Mouse (Mus musculus) MEL (cell line): ENCODE measurements around the gene Pomt1. TPM values are rescaled to one million over a fixed set of nuclear protein-coding genes. Genes with fewer than 3 reads are reported as not detected.

Experiments used
- DNase-seq: peaks from one replicate; pipeline ENCODE4 v3.0.0; 2011; ENCODE audit warnings: low read depth, low spot score
- H3K27ac ChIP-seq: 2 replicates; pipeline ENCODE4 v1.5.1; 2012; ENCODE audit warnings: low read depth, mild to moderate bottlenecking, control low read depth, low read length, moderate library complexity; ENCODE audit not compliant: control insufficient read depth
- H3K27me3 ChIP-seq, 2 experiments: fragments of 150-350 bp in 1 of 2; sonication (generic) in 1 of 2; 2 replicates each; pipeline ENCODE4 v1.6.1; 2012; ENCODE audit warnings: low read length in 2 of 2, mild to moderate bottlenecking in 2 of 2, improper control_type of control experiment in 1 of 2, moderate library complexity in 1 of 2; ENCODE audit not compliant: insufficient read depth in 2 of 2, control insufficient read depth in 1 of 2
- H3K36me3 ChIP-seq, 2 experiments: 2 replicates each; pipeline ENCODE4 v1.6.1; 2012 to 2014; ENCODE audit warnings: low read length in 2 of 2, improper control_type of control experiment in 1 of 2, inconsistent platforms in 1 of 2, mild to moderate bottlenecking in 1 of 2; ENCODE audit not compliant: insufficient read depth in 2 of 2, control insufficient read depth in 1 of 2
- H3K4me1 ChIP-seq, 2 experiments: fragments of 150-350 bp in 1 of 2; sonication (generic) in 1 of 2; 2 replicates each; pipeline ENCODE4 v1.6.1; 2012; ENCODE audit warnings: low read length in 2 of 2, improper control_type of control experiment in 1 of 2, mild to moderate bottlenecking in 1 of 2; ENCODE audit not compliant: insufficient read depth in 2 of 2, control insufficient read depth in 1 of 2
- H3K4me3 ChIP-seq, 2 experiments: fragments of 150-350 bp in 1 of 2; sonication (generic) in 1 of 2; 2 replicates each; pipeline ENCODE4 v1.5.1; 2012; ENCODE audit warnings: low read depth in 2 of 2, low read length in 2 of 2, mild to moderate bottlenecking in 2 of 2, moderate library complexity in 2 of 2, control low read depth in 1 of 2, improper control_type of control experiment in 1 of 2; ENCODE audit not compliant: control insufficient read depth in 1 of 2, insufficient read depth in 1 of 2
- H3K79me2 ChIP-seq: 2 replicates; pipeline ENCODE4 v1.6.1; 2012; ENCODE audit warnings: mild to moderate bottlenecking, low read length, moderate library complexity; ENCODE audit not compliant: control insufficient read depth, poor library complexity, insufficient read depth
- H3K9ac ChIP-seq: 2 replicates; pipeline ENCODE4 v1.6.1; 2012; ENCODE audit warnings: low read depth, mild to moderate bottlenecking, control low read depth, low read length, moderate library complexity; ENCODE audit not compliant: control insufficient read depth, poor library complexity, severe bottlenecking
- H3K9me3 ChIP-seq: fragments of 150-350 bp; sonication (generic); replicated peaks from 2 replicates; pipeline ENCODE4 v1.6.1; 2012; ENCODE audit warnings: mild to moderate bottlenecking, low read length, improper control_type of control experiment, moderate library complexity; ENCODE audit not compliant: insufficient read depth
- BHLHE40 ChIP-seq: IDR thresholded peaks from 2 replicates; pipeline ENCODE4 v1.6.1; 2012; ENCODE audit warnings: low read depth, mild to moderate bottlenecking, inconsistent platforms, low read length, improper control_type of control experiment, borderline replicate concordance
- CHD1 ChIP-seq: IDR thresholded peaks from 2 replicates; pipeline ENCODE4 v1.6.1; 2012; ENCODE audit warnings: low read depth, mild to moderate bottlenecking, inconsistent platforms, low read length, improper control_type of control experiment
- CHD2 ChIP-seq: IDR thresholded peaks from 2 replicates; pipeline ENCODE4 v1.6.1; 2011; ENCODE audit warnings: low read length, improper control_type of control experiment
- CTCF ChIP-seq, 3 experiments: IDR thresholded peaks in 2 of 3; conservative IDR thresholded peaks in 1 of 3; 2 replicates each; pipeline ENCODE4 v1.5.1; 2011 to 2012; ENCODE audit warnings: low read length in 3 of 3, low read depth in 2 of 3, mild to moderate bottlenecking in 2 of 3, improper control_type of control experiment in 1 of 3, inconsistent platforms in 1 of 3, mixed read lengths in 1 of 3, moderate library complexity in 1 of 3; ENCODE audit not compliant: control insufficient read depth in 1 of 3, insufficient read depth in 1 of 3, poor library complexity in 1 of 3, severe bottlenecking in 1 of 3
- ELF1 ChIP-seq: IDR thresholded peaks from 2 replicates; pipeline ENCODE4 v1.6.1; 2014; ENCODE audit warnings: low read depth, mild to moderate bottlenecking, inconsistent platforms, low read length, improper control_type of control experiment, moderate library complexity
- GABPA ChIP-seq: IDR thresholded peaks from 2 replicates; pipeline ENCODE4 v1.6.1; 2012; ENCODE audit warnings: low read depth, mild to moderate bottlenecking, inconsistent platforms, low read length, improper control_type of control experiment, moderate library complexity
- GATA1 ChIP-seq: IDR thresholded peaks from 2 replicates; pipeline ENCODE4 v1.6.1; 2011; ENCODE audit warnings: low read depth, low read length, improper control_type of control experiment
- HCFC1 ChIP-seq: IDR thresholded peaks from 2 replicates; pipeline ENCODE4 v1.6.1; 2012; ENCODE audit warnings: low read depth, mild to moderate bottlenecking, inconsistent platforms, low read length, improper control_type of control experiment, moderate library complexity
- JUND ChIP-seq: IDR thresholded peaks from 2 replicates; pipeline ENCODE4 v1.6.1; 2011; ENCODE audit warnings: low read depth, mild to moderate bottlenecking, improper control_type of control experiment, low read length
- KAT2A ChIP-seq: conservative IDR thresholded peaks from 2 replicates; pipeline ENCODE4 v1.6.1; 2012; ENCODE audit warnings: low read depth, low read length, improper control_type of control experiment, inconsistent platforms
- MYB ChIP-seq: IDR thresholded peaks from 2 replicates; pipeline ENCODE4 v1.6.1; 2011; ENCODE audit warnings: mild to moderate bottlenecking, low read depth, low read length, improper control_type of control experiment
- NRF1 ChIP-seq: IDR thresholded peaks from 2 replicates; pipeline ENCODE4 v1.6.1; 2014; ENCODE audit warnings: low read depth, mild to moderate bottlenecking, inconsistent platforms, low read length, improper control_type of control experiment, moderate library complexity; ENCODE audit not compliant: poor library complexity, insufficient read depth, severe bottlenecking
- POLR2A ChIP-seq, 2 experiments: IDR thresholded peaks; 2 replicates each; pipeline ENCODE4 v1.6.1; 2011 to 2012; ENCODE audit warnings: low read length in 2 of 2, mild to moderate bottlenecking in 2 of 2, control low read depth in 1 of 2, improper control_type of control experiment in 1 of 2, low read depth in 1 of 2, moderate library complexity in 1 of 2; ENCODE audit not compliant: control insufficient read depth in 1 of 2, insufficient read depth in 1 of 2, poor library complexity in 1 of 2
- RAD21 ChIP-seq: IDR thresholded peaks from 2 replicates; pipeline ENCODE4 v1.6.1; 2011; ENCODE audit warnings: mild to moderate bottlenecking, low read depth, low read length, improper control_type of control experiment
- RCOR1 ChIP-seq: IDR thresholded peaks from 2 replicates; pipeline ENCODE4 v1.6.1; 2012; ENCODE audit warnings: low read depth, mild to moderate bottlenecking, inconsistent platforms, low read length, improper control_type of control experiment
- UBTF ChIP-seq: IDR thresholded peaks from 2 replicates; pipeline ENCODE4 v1.6.1; 2012; ENCODE audit warnings: low read depth, mild to moderate bottlenecking, inconsistent platforms, low read length, improper control_type of control experiment, moderate library complexity, borderline replicate concordance; ENCODE audit not compliant: insufficient read depth
- USF1 ChIP-seq: IDR thresholded peaks from 2 replicates; pipeline ENCODE4 v1.6.1; 2014; ENCODE audit warnings: low read depth, mild to moderate bottlenecking, inconsistent platforms, low read length, improper control_type of control experiment, moderate library complexity
- USF2 ChIP-seq, 2 experiments: IDR thresholded peaks; 2 replicates each; pipeline ENCODE4 v1.6.1; 2011 to 2012; ENCODE audit warnings: improper control_type of control experiment in 2 of 2, low read length in 2 of 2, borderline replicate concordance in 1 of 2, inconsistent platforms in 1 of 2, low read depth in 1 of 2, mild to moderate bottlenecking in 1 of 2; ENCODE audit not compliant: insufficient read depth in 1 of 2
- ZC3H11A ChIP-seq: IDR thresholded peaks from 2 replicates; pipeline ENCODE4 v1.6.1; 2012; ENCODE audit warnings: low read depth, mild to moderate bottlenecking, inconsistent platforms, low read length, improper control_type of control experiment
- ZMIZ1 ChIP-seq: IDR thresholded peaks from 2 replicates; pipeline ENCODE4 v1.6.1; 2012; ENCODE audit warnings: low read depth, mild to moderate bottlenecking, inconsistent platforms, low read length, improper control_type of control experiment, moderate library complexity
- polyA plus RNA-seq, 2 experiments: library from polyadenylated mRNA; stranded (reverse) in 1 of 2; unstranded in 1 of 2; fragments of >175 nt in 1 of 2; fragments of >200 nt in 1 of 2; gene quantifications; 2 replicates each; pipeline versions ENCODE4 v1.2.1 to v1.2.4; 2012; ENCODE audit warnings: low replicate concordance in 2 of 2, low read depth in 1 of 2; ENCODE audit not compliant: insufficient read length in 2 of 2, insufficient read depth in 1 of 2, missing spikeins in 1 of 2
- total RNA-seq: library from RNA; depleted of rRNA; stranded (reverse); fragments of 300-350 nt; gene quantifications from 2 replicates; pipeline ENCODE4 v1.2.3, GENCODE M21; 2012

Gene Pomt1
- total and polyA plus RNA-seq, 3 experiments, result 34.2 to 42.8 TPM; not detected in 1

DNA sequence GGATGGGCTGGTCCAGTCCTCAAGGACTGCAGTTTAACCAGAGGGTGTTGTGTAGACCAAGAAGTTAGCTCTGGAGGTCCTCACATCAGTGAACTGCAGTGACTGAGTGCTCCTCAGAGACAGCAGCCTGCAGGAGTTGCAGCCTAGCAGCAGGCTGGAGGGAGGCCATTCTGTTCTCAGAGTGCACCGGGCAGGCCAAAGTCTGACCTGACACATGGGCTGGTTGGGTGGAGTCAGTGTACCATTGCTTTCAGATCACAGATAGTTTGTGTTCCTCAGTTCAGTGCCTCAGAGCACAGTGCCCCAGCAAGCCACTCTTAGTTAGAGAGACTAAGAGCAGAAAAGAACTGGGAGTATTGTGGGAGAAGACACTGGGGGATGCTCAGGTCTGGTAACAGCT is 28.7 kb upstream of the Pomt1 start:
- no peak for DNase-seq
- TF ChIP-seq CHD2 (no peak), BHLHE40 (no peak), NRF1 (no peak)
- Histone ChIP-seq H3K36me3 (peaks cover 0 to 14% of the 10 kb centered on the region in 2 experiments; a peak in 2 of 4 replicates), H3K27ac (no peak overlapping the region), H3K9me3 (no peaks in the 10 kb centered on the region), H3K27me3 (no peaks in the 10 kb centered on the region), H3K9ac (no peak overlapping the region), H3K4me3 (no peak overlapping the region), H3K79me2 (no peaks in the 10 kb centered on the region; the same call in 1 of the 2 replicates), H3K4me1 (no peaks in the 10 kb centered on the region)

DNA sequence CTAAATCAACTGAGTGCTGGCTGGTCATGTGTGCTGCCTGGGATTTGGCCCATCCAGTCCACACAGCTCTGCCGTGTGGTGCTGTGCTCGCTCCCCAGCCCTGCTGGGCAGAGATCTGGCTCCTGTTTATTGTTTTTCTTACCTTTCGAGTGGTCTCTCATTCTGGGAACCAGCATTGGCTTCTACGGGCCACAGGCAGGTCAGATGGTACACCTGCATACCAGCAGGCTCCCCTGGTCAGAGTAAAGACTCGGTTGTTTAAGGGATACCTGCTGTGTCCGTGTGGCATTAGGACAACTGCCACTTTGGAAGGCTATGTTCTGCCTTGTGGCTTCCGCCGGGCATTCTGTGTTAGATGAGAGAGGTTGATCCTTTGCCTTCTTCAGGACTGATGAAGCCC is 24.7 kb upstream of the Pomt1 start:
- no peak overlapping the region for H3K27ac ChIP-seq
- no peaks in the 10 kb centered on the region for H3K27me3 ChIP-seq
- H3K36me3 ChIP-seq, result peaks cover 0 to 11% of the 10 kb centered on the region in 2 experiments; a peak in 2 of 4 replicates
- no peaks in the 10 kb centered on the region; the same call in 1 of the 2 replicates for H3K79me2 ChIP-seq
- no peaks in the 10 kb centered on the region for H3K9me3 ChIP-seq
- DNase-seq, result no peak
- TF ChIP-seq ELF1 (no peak), UBTF (no peak), KAT2A (no peak), RAD21 (no peak), ZC3H11A (no peak), ZMIZ1 (no peak), MYB (no peak), GABPA (no peak), RCOR1 (no peak), JUND (no peak), USF1 (no peak), HCFC1 (no peak), CHD1 (no peak), USF2 (IDR thresholded peaks at IDR 0.05; ENCODE audit: borderline replicate concordance in 1 of 2, insufficient read depth in 1 of 2, low read depth in 1 of 2, low read length in 2 of 2) (no peak), GATA1 (no peak), CTCF (IDR thresholded peaks at IDR 0.05 in 2 of 3, conservative IDR thresholded peaks at IDR 0.05 in 1 of 3; ENCODE audit: control insufficient read depth in 1 of 3, insufficient read depth in 1 of 3, low read depth in 2 of 3, low read length in 3 of 3, poor library complexity in 1 of 3, severe bottlenecking in 1 of 3) (no peak), POLR2A (IDR thresholded peaks at IDR 0.05; ENCODE audit: control insufficient read depth in 1 of 2, insufficient read depth in 1 of 2, low read depth in 1 of 2, low read length in 2 of 2, poor library complexity in 1 of 2) (no peak)
- H3K9ac ChIP-seq, result no peak overlapping the region
- H3K4me1 ChIP-seq, result no peaks in the 10 kb centered on the region
- H3K4me3 ChIP-seq, result no peak overlapping the region
